Mouse (Mus musculus): ENCODE measurements around the gene Spta1. TPM values are rescaled to one million over a fixed set of nuclear protein-coding genes. Genes with fewer than 3 reads are reported as not detected.

Gene Spta1
- 0.04 TPM for polyA plus RNA-seq (2017; shearing (Covaris generic))

GRCm38 (mm10) chr1:174172605-174173004 lies at the start of gene Spta1:
TSS of gene Spta1 (plus strand) at chr1:174172776.

GRCm38 (mm10) chr1:174131217-174131616 lies 41.4 kb upstream of the Spta1 start, which contains the start of gene Olfr424:
TSS of gene Olfr424 (plus strand) at chr1:174131517.

GRCm38 (mm10) chr1:174155333-174155732 lies 17.2 kb upstream of the Spta1 start, which contains the start of gene Olfr420:
TSS of gene Olfr420 (plus strand) at chr1:174155633.

GRCm38 (mm10) chr1:174251961-174252360 lies 79.4 kb downstream of the Spta1 start, which contains the start of gene Olfr419:
TSS of gene Olfr419 (minus strand) at chr1:174252061.

Other genes with a start within 250 kb of the Spta1 start
- gene Mndal, start 230.3 kb upstream of the Spta1 start, polyA plus RNA-seq (2017; shearing (Covaris generic)), result 543 TPM
- gene Ifi203, start 230.1 kb upstream of the Spta1 start, polyA plus RNA-seq (2017; shearing (Covaris generic)), result 438 TPM
- gene Ifi202b, start 190.0 kb upstream of the Spta1 start, polyA plus RNA-seq (2017; shearing (Covaris generic)), result not detected
- gene Ifi205, start 141.0 kb upstream of the Spta1 start, polyA plus RNA-seq (2017; shearing (Covaris generic)), result not detected
- not detected for gene Olfr433, start 132.1 kb upstream of the Spta1 start, polyA plus RNA-seq (2017; shearing (Covaris generic))
- gene Olfr432, start 123.6 kb upstream of the Spta1 start, polyA plus RNA-seq (2017; shearing (Covaris generic)), result not detected
- gene Olfr430, start 106.2 kb upstream of the Spta1 start, polyA plus RNA-seq (2017; shearing (Covaris generic)), result not detected
- not detected for gene Olfr429, start 88.4 kb upstream of the Spta1 start, polyA plus RNA-seq (2017; shearing (Covaris generic))
- not detected for gene Olfr427, start 75.9 kb upstream of the Spta1 start, polyA plus RNA-seq (2017; shearing (Covaris generic))
- not detected for gene Olfr231, start 51.6 kb upstream of the Spta1 start, polyA plus RNA-seq (2017; shearing (Covaris generic))
- gene Olfr424, start 41.3 kb upstream of the Spta1 start, polyA plus RNA-seq (2017; shearing (Covaris generic)), result not detected
- gene Olfr420, start 17.1 kb upstream of the Spta1 start, polyA plus RNA-seq (2017; shearing (Covaris generic)), result not detected
- gene Olfr419, start 79.3 kb downstream of the Spta1 start, polyA plus RNA-seq (2017; shearing (Covaris generic)), result not detected
- gene Mptx1, start 157.7 kb downstream of the Spta1 start, polyA plus RNA-seq (2017; shearing (Covaris generic)), result not detected
- not detected for gene Olfr417, start 192.3 kb downstream of the Spta1 start, polyA plus RNA-seq (2017; shearing (Covaris generic))
- gene Olfr248, start 218.3 kb downstream of the Spta1 start, polyA plus RNA-seq (2017; shearing (Covaris generic)), result not detected

All from CD4-positive, CD25-positive, alpha-beta regulatory T cell, adult 9 weeks (primary cell).